Mouse (Mus musculus) left cerebral cortex, postnatal 4 days (tissue): ENCODE data around the gene Il15. TPM values are rescaled to one million over a fixed set of nuclear protein-coding genes. Genes with fewer than 3 reads are reported as not detected.

Source experiments
- DNase-seq: peaks from one replicate; pipeline ENCODE4 v3.0.0-alpha.2; 2022
- intact Hi-C: fragments of 180-260 bp; cut with DNase I; formaldehyde crosslinking; loops from one replicate; pipeline ENCODE4 v1.15.1; 2025
- total RNA-seq, 2 experiments: library from RNA; stranded (reverse); gene quantifications; 2 replicates each; pipeline ENCODE4 v1.2.3; 2021

The Il15 gene
- 1 to 10 TPM in 1 of 2 experiments, not detected in 1; 1.3 TPM for total RNA-seq

DNA sequence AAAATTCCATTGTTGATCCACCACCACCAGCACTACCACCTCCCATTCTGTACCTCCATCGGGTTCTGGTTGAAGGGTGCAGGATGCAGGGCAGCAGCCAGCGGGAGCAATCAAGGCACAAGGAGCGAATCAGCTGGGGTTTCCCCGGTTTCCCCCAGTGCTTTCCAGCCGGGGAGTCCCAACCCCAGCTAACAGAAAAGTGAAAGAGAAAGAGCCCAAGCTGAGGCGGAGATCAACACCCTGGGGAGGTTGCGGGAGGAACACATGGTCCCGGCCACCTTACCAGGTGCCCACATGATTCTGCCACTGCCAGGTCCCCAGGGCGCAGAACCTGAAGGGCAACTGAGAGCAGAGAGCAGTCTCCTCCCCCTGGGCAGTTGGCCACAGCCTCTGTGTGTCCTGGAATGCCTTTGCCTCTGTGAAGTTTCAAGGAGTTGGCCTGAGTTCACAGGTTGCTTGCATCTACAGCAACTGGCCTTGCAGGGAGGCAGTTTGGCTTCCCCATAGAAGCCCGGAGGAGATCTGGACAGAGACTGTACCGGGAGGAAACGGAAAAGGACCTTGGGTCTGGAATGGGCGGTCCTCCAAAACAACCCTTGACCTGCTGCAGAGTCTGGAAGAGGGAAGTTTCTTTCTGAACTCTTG lies at the start of gene Il15:
TSS of gene Il15 (minus strand) at position 537 of the 645 bp plus-strand sequence.
- peak; percentile 8 for DNase-seq
- intact Hi-C loops = loop anchor here (5.0 kb wide), 1 partner anchor 1051 kb away; no protein-coding TSS in a partner anchor

DNA sequence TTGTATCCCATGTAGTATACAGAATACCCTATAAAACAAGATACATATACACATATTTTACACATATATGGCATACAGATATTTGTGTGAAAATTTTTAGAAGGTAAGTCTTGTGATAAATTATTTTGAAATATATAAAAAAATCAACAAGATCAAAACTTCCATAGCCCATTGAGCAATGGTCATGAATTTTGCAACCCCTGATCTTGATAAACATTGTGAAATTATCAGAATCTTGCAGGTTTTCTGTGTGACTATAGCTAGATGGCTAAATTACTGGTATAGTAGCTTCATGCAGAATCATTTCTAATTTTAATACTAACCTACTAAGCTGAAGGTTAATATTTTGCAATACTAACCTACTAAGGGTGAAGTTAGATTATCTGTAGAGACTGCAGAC lies 41.9 kb upstream of the Il15 start:
- intact Hi-C loops = no loop called here
- DNase-seq = no peak

DNA sequence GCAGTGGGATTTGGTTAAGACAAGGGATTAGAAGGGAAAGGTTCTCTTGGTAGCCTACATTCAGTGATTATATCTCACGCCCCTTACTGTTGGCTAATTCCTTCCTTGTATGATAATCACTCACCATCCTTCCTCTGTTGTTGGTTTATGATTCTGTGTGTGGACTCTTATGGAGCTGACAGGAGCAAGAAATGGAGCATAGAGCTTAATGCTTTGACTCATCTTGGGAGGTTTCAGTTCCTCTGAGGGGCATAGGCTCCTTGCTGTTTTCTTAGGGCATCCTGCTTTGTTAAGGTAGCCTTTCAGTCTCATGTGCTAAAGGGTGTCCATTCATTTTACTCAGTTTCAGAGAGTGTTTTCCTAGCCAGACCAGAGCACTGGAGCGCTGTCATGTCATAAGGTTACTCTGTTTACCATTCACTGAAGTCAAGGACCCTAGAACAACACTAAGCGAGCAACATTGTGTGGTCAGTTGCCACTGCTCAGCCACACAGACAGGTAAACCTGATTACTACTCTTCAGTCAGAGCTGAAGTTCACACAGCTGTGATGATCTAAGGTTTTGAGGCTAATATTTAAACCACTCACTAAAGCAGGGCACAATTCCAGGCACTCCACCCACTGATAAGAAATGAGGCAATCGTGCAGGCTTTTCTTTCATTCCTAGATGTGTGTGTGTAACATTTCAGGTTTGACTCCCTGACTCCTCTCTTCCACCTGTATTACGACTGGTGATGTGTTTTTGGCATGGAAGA lies 13.7 kb upstream of the Il15 start:
- DNase-seq = no peak
- intact Hi-C loops = no loop called here

DNA sequence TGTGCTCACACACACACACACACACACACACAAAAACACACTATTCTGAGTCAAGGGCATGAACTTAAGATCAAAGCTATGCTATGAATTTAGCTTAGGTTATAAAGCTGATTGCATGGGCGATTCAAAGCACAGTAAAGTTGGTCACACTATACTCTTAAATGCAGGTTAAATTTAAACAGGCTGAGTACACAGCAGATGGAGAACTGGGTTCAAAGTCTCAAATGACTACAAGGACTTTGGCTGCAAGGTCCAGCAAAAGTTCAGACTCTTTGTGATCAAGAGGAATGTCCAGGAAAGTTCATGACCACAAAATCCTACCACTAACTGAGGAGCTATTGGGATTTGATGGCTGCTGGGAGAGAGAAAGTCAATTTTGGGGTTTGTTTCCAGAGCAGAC lies 12.5 kb upstream of the Il15 start:
- intact Hi-C loops = no loop called here
- DNase-seq = no peak

DNA sequence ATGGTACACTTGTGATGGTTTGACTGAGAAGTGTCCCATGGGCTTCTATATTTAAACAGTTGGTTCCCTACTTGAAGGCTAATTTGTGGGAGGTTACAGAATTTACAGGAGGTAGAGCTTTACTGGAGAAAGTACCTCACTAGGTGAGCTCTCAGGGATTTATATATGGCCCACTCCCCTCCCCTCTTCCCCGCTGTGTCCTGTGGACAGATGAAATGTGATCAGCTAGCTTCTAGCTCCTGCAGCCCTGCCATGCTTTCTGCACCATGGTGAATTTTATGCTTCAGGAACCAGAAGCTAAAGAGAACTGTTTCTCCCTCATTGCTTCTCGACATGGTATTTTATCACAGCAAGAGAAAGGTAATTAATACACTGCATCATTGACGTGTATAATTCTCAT lies 7.1 kb upstream of the Il15 start:
- intact Hi-C loops = no loop called here
- no peak for DNase-seq

DNA sequence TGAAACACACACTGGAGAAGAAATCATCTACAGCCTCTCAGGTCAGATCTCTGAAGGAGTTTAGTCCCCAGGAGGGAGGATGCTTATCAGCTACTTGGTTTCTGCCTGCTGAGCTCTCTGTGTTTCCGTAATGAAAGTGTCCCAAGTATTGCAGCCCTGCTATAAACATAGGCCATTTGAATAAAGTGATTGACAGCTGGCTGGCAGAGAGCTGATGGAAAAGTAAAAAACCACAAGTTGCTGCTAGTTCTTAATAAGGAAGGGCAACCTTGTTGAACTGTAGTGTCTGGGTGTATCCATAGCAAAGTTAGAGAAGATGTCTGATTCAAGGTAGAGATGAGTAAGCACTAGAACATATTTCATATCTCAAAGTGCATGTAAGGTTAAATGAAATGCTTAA lies 4.0 kb upstream of the Il15 start:
- no peak for DNase-seq
- intact Hi-C loops = no loop called here

DNA sequence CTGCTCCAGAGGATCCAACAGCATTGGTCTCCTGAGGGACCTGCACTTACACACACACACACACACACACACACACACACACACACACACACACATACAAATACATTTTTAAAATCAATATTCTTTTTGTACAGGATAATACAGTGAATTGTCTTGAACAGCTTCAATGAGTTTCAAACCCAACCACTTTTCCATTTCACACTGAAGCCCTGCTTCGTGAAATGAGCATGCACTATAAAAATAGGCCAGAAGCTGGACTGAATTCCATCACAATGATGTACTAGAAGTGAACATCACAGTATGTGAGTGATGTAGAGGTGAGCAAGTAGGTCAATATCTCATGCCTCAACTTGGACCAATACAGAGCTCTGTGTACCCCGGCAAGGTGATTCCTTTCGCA lies 1.0 kb upstream of the Il15 start:
- intact Hi-C loops = loop anchor here (5.0 kb wide), 1 partner anchor 1052 kb away; no protein-coding TSS in a partner anchor
- no peak for DNase-seq

DNA sequence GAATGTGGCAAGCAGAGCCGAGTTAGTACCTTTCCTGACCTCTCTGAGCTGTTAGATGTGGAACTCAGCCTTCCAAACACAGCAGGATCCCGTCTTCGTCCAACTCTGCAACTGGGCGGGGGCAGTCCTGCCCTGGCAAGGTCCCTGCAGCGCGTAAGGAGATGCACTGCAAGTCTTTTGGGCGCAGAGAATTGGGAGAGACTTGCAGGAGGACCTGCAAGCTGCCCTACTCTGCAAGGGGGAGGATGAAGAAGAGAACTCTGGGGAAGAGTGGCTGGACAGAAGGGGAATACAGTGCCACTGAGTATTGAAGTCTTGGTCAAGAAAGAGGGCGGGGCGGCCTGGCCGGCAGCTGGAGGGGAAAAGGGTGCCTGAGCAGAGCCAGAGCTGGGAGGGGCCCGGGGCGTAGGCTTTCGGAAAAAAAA lies 749 bp downstream of the Il15 start:
- peak; percentile 13 for DNase-seq
- intact Hi-C loops = loop anchor here (5.0 kb wide), 1 partner anchor 1050 kb away; no protein-coding TSS in a partner anchor

DNA sequence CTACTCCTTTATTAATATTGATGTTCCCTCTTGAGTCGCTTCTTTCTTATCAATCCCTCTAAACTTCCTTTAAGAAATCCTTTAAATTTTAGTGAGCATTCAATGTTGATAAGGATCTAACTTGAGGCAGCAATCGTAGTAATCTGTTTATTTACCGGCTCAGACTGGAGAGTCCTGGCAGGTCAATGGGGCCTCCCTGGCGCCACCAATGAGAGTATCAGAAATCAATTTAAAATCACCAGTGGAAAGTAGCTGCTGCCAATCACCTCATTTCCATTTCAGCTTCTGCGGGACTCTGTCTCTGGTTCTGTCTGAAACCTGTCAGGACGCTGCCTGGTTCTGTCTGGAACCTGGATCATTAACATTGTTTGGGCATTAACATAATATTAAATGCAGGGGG lies 1.5 kb downstream of the Il15 start:
- intact Hi-C loops = loop anchor here (5.0 kb wide), 1 partner anchor 1049 kb away; no protein-coding TSS in a partner anchor
- DNase-seq = no peak

DNA sequence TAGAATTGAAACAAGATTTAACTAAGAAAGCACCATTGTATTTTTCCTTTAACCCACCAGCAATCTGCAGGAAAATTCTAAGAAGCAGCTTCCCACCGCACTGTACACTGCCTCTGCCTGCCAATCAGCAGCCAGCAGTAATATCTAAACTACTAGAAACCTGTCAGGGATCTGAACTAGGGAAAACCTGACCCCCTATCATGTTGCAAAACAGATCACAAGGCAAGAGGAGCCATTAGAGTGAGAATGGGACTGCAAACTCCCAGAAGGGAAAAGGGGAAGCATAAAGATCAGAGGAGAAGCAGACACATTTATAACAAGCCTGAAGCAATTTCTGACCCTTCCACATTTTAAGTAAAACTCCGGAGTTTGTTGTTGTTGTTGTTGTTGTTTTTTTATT lies 2.0 kb downstream of the Il15 start:
- no peak for DNase-seq
- intact Hi-C loops = loop anchor here (5.0 kb wide), 1 partner anchor 1049 kb away; no protein-coding TSS in a partner anchor

DNA sequence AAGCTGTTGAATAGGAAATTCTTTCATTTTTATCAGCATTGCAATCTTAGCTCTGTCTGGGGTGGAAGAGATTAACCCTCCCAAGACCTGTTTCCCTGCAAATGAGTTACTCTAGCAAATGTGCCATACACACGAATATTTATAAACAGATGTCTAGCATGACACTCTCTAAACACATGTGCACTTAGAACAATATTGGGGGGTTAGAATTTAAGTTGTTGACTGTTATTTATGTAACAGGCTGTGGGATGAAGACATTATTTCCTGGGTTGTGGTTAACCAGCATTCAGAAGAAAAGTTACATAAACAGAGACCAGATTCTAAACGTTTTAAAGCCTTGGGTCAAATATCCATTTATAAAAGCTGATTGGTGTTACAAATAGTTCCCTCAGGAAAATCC lies 2.6 kb downstream of the Il15 start:
- no peak for DNase-seq
- intact Hi-C loops = loop anchor here (5.0 kb wide), 1 partner anchor 1048 kb away; no protein-coding TSS in a partner anchor

DNA sequence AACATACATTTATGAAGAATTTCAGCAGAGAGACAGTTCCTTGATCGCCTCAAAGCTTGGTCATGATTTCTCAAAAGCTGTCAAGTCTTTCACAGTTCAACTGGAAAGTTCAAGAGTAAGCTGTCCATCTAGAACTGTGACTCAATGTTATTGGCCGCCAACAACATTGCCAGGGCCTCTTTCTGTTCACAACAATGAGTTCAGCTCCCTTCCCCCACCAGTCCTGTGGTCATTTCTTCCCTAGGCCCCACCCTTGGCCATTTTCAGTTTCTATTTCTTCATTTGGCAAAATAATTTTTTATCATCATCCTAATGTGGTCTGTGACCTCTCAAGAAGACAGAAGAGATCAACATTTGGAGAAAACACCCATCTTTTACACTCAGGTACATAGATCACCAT lies 4.5 kb downstream of the Il15 start:
- intact Hi-C loops = no loop called here
- no peak for DNase-seq

DNA sequence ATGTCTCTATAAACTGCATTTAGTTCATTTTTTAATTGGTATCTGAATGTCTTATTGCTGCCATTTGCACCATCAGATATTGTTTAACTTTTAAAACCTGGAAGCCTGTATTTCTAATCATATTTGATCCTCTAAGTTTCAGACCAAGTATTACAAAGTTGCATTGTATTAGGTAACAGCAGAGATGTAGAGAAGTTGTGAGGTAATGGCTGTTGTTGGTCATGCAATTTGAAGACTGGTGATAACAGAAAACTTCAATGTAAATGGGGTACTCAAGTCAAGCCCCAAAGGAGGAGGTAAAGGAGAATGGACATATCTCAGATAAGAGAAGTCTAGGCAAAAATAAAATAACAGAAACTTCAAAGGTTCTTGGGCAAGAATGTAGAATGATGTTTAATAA lies 11.8 kb downstream of the Il15 start:
- intact Hi-C loops = no loop called here

DNA sequence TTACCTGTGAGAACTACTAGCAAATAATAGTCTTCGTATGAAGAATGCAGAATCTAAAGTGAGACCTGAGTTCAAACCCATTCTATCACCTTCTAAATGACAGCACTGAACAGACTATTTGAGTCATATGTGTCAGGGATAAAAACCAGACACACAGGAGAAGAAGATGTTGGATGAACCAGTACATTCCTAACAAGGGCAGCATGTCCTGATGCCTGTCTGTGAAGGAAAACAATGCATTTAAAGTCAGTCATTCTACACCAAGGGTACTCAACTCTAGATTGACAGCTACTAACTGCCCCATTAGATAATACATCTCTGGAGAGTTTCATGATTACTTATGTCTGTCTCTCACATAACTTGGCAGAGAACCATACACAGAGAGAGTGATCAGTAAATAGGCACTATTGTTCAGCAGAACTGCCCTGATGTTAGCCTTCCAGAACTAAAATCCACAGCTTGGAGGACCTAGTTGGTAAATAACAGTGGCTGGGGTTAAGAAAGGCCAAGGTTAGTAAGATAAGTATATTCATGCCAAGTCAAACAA lies 14.6 kb downstream of the Il15 start:
- intact Hi-C loops = no loop called here
- DNase-seq = no peak

More for the DNA sequence above, 11.8 kb downstream of the Il15 start:
- no peak for DNase-seq

DNA sequence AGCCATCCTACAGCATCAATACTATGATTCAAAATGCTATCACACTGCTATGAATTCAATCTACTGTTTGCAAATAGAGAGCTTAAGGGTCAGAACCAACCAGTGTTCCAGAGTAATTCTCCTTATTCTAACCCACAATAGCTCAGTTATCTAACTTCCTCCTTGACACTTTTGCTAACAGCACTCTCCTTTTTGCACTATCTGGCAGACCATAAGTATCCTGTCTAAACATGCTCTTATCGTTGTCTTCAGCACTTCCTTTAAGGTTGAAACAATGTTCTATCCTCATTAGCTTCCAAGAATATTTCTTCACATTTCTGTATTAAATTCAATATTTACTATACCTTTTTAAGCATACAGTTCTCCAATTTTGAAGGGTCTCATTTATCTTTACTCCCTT lies 15.4 kb downstream of the Il15 start:
- no peak for DNase-seq
- intact Hi-C loops = no loop called here

DNA sequence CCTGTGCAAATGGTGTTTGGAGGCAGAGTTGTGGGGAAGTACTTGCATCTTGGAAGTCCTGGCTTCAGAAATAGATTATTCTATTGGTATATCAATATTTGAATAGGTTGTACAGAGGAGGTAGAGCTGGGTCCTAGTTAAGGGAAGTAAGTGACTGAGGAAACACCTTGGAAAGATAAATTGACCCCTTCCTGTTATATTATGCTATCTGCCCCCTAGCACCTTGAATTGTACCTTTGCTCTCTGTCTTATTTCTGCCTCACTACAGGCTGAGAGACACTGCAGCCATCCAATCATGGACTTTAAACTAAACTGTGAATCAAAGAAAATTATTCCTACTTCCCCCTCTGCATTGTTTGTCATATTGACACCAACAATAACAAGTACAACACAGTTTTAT lies 17.2 kb downstream of the Il15 start:
- intact Hi-C loops = no loop called here
- no peak for DNase-seq

DNA sequence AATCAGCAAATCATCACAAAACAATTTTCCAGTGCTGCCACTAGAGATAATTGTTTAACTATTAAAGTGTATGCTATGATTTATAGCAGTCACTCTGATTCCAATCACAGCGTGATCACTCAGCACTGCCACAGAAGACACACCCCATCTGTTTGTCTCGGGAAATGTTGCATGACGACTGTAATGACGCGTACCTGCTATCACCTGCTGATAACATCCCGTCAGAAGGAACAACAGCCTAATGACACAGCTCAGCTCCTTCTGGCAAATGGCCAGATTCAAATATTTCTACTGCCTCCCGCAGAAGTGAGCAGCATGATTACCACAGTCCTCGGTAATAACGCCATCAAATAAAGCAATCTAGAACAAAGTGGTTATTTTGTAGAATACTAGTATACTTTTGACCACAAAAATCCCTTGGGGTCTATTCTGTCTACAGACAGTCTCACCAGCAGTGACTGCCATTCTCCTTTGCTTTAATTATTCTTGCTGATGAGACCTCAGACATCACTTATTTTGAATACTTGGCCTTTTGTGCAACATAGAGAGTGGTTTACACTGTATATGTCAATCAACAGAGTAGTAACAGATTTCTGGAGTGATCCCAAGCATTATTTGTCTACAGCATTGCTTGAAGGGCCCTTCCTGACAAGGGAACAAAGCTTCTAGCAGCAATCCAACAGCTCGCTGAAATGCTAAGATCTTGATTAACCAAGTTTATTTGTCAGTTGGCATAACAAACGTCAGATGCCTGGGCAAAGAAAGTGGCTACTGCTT lies 18.4 kb downstream of the Il15 start:
- intact Hi-C loops = no loop called here
- DNase-seq = no peak

DNA sequence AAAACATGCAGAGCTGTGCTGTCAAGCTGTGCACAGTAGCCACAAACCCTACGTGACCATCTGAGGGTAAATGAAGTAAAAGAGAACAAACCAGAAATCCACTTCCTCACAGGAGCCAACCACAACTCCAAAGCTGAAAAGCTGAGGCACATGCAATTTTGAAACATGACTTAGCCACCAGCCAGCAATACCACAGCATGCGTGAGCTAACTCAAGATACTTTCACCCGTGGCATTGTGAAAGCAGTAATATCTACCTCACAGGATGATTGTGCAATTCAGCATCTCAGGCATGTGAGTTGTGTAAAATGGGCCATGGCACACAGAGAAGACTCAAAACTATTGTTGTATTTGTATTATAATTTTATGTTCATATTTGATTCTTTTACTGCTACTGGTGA lies 19.7 kb downstream of the Il15 start:
- intact Hi-C loops = no loop called here
- no peak for DNase-seq

DNA sequence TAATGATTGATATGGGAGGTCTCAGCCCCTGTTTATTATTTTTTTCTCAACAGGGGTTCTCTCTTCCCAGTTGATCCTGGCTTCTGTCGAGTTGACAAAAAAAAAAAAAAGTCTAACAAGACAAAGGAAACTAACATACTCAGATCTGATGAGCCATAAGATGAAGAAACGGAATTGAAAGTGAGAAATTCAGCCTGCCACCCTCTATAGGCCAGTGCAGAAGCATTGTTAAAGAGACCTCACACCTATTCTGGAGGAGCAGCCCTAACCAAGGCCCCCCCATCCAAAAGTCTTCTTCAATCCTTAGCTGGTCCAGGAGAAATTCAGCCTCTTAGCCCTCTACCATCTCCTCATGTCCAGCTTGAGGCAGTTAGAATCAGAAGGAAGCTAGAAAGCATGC lies 20.7 kb downstream of the Il15 start:
- intact Hi-C loops = no loop called here
- DNase-seq = no peak

DNA sequence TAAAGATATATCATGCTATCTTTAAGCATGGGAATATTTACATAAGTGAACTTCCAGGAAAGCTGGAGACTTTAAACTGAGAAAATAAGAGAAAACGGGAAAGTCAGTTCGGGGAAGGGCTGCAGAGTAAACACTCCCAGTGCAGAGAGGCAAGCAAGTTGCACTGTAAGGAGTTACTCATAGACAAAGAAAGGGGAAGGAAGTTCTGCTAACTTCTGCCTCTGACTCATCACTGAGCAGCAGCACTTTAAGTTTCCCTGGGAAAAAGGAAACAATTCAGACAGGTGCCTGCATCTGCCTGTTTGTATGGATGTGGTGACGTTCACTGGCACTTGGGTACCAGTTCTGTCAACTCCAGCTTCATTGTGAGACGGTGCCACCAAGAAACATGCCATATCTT lies 28.6 kb downstream of the Il15 start:
- no peak for DNase-seq
- intact Hi-C loops = no loop called here

DNA sequence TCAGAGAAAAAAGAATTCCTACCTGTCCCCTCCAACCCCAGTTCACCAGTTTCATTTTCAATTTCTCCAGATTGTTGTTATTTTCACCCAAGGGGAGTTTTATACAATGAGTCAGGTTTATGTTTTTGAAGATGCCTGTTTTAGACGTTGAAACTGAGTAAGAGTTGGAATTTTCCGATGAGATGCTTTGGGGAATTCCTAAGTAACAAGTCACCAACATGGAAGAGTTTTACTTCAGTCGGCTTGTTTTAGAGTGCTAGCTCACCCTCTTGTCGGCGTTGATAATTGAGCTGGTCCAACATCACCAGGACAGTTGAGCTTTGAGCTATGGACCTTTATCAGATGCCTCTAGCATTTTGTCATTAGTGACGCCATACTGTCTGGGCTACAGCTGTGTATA lies 30.2 kb downstream of the Il15 start:
- no peak for DNase-seq
- intact Hi-C loops = no loop called here
